Mouse (Mus musculus) liver (tissue): ENCODE data around the gene Ikzf3.
A peak's percentile ranks its signal among the peaks of the same experiment; 100 is the strongest.

Experiments
- DNase-seq: peaks from one replicate; pipeline ENCODE4 v3.0.0-alpha.2; 2020; ENCODE audit warnings: mixed read lengths

Ikzf3 gene

GRCm38 (mm10) chr11:98445679-98446078 is 100.2 kb downstream of the Ikzf3 start:
- no peak for DNase-seq

- DNase-seq = no peak
Observed at GRCm38 (mm10) chr11:98445238-98445637, 100.6 kb downstream of the Ikzf3 start.

GRCm38 (mm10) chr11:98443688-98444087 is 102.1 kb downstream of the Ikzf3 start:
- DNase-seq = no peak

DNA sequence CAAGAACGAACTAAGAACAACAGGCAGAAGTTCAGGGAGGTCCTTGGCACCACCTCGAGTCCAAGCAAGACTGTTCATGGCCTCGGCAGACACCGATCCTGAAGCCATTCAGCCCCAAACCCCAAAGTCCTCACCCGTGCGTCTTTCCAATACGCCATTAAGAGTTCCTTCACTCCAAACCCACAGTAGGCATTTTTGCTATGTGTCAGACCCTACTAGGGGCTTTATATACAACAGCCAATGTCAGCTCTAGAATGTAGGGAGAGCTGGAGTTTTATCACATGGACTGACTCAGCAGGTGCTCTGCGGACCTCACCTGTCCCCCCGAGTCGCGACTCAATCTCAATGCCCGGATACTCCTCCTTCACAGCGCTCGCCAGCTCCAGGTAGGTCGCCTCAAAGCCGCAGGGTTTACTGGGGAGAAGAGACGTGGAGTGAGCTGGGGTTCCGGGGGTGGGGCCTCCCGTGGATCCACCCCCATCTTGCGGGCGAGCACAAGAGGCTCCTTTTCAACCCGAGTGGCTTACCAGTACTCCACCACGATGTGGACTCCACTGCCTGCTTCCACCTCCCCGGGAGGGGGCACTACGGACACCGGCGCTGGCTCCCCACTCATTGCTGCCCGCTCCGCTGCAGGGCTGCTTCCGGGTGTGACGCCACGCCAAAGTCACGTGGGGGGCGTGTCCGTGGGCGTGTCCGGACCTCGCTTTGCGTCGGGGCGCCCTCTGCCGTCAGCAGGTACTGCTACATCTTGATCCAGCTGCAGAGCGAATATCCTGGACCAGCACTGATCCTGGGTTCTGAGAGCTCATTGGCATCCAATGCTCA is 107.3 kb downstream of the Ikzf3 start, which contains the start of gene Mien1:
Gene Mien1 (minus strand): TSS at position 661 of the 828 bp plus-strand sequence.
- DNase-seq = peak; percentile 93

DNA sequence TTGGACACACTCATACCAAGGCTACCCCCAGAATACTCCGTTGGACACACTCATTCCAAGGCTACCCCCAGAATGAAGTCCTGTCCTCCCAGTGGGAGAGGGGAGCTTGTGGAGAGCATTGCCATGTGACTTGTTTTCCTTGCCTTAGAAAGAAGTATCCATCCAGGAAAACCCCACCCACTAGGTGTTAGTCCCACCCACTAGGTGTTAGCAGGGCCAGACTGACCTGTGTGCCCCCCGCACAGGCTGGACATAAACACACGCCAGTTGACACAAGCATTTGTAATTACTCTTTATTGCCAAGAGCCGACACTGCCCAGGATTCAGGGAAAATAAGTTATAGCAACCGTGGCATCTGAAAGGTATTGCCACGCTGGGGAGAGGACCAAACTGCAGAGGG is 108.4 kb downstream of the Ikzf3 start:
- DNase-seq = no peak

DNA sequence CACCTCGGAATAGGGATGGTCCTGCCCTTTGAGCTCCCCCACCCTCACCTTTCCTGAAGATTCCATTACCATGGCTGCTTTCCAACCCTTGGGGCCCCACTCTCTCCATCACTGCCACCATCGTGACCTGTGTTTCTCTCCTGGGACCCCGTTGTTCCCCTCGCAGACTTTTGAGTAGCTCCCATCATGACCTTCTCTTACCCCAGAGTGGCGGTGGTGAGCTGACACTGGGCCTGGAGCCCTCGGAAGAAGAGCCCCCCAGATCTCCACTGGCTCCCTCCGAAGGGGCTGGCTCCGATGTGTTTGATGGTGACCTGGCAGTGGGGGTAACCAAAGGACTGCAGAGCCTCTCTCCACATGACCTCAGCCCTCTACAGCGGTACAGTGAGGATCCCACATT is 110.1 kb downstream of the Ikzf3 start:
- DNase-seq = no peak

GRCm38 (mm10) chr11:98431743-98432502 is 113.9 kb downstream of the Ikzf3 start:
- no peak for DNase-seq

- DNase-seq = no peak
Observed at GRCm38 (mm10) chr11:98428436-98428835, 117.4 kb downstream of the Ikzf3 start.

DNA sequence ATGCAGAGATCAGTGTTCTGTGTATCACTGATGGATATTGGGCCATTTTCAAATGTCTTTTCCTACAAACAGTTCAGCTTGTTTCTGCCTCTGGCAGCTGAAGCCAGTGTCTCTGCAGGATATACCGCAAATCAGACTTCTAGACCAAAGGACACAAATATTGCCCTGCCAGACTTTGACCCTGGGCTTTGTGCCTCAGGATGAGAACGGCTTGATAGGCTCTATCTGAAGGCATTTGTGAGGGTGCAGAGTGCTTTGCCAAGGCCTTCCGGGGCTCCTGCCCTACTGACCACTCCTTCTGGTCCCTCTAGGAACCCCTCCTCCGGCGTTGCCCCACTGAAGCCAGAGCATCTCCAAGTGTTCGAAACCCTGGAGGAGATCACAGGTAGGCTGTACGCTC is 119.2 kb downstream of the Ikzf3 start:
- DNase-seq = no peak

GRCm38 (mm10) chr11:98418939-98419547 is 126.8 kb downstream of the Ikzf3 start:
- DNase-seq = no peak

DNA sequence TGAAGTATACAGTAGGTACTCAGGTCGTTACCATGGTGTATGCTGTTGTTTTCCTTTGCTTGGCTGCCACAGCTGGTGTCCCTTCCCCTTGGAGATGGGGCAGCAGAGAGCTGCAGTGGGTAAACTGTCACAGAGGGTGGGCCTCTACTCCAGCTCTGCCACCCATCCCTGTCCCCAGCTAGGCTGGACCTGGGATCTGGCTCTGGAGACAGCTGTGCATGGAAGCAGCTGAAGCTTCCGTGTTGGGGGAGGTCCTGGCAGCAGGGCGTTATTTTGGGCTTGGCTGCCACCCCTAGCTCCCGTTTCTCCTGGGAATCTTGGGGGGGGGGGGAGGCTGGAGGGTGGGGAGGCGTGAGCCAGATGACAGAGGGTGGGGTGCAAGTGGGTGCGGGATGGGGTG is 127.6 kb downstream of the Ikzf3 start:
- DNase-seq = no peak

- no peak for DNase-seq
Observed at GRCm38 (mm10) chr11:98417074-98417473, 128.8 kb downstream of the Ikzf3 start.
